Comparison of ENCODE assay signal across 8 mouse cellular contexts in the genomic region with DNA sequence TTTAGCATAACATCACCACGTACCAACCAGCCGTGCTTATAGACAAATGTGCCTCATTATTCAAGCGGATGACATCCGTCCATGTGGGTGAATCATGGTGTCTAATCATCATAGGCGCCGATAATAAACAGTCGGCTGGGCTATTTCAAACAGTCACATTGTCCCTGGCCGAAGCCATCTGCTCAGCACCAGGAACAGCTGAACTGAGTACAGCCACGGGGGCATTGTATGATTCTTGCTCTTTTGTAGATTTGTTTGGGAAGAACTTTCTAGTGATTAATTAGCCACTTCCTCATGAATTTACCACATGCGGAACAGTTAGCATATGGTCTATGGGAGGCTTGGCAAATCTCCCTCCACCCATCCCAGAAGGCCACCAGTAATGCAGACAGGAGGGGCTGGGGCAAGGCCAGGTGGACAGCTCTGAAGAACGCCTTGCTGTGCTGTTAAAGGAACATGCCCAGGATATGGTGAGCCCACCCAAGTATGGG.
A peak's percentile ranks its signal among the peaks of the same experiment; 100 is the strongest.
DNase-seq lines count a peak whose midpoint lies in the region; ATAC-seq and TF ChIP-seq lines count a peak whose summit lies in the region.

No protein-coding gene starts in this region.

- WGBS in forebrain, postnatal 0 days = 35% methylated on average over 11 of the region's 11 CpGs
- 67% methylated on average over 11 of the region's 11 CpGs for WGBS in heart, embryonic 12.5 days

- no peaks in the 10 kb centered on the region for H3K9me3 ChIP-seq in forebrain, postnatal 0 days (ENCODE audit: low read length)
- 0 out of 2 replicates have a peak, but pooled peaks cover 6% of the 10 kb centered on the region for H3K9me3 ChIP-seq in heart, embryonic 12.5 days (replicated peaks)

- H3K4me3 ChIP-seq in forebrain, postnatal 0 days (ENCODE audit: low read depth, low read length) = no peak overlapping the region
- H3K4me3 ChIP-seq in heart, embryonic 12.5 days = no peak overlapping the region

- no peaks in the 10 kb centered on the region for H3K4me1 ChIP-seq in forebrain, postnatal 0 days (ENCODE audit: insufficient read depth)
- H3K4me1 ChIP-seq in heart, embryonic 12.5 days (replicated peaks) = no peaks in the 10 kb centered on the region

- no peaks in the 10 kb centered on the region for H3K27me3 ChIP-seq in forebrain, postnatal 0 days (ENCODE audit: insufficient read depth, low read length)
- no peaks in the 10 kb centered on the region for H3K27me3 ChIP-seq in heart, embryonic 12.5 days (replicated peaks)

- no peak for TF ChIP-seq CTCF in forebrain, postnatal 0 days (IDR thresholded peaks at IDR 0.05; ENCODE audit: low read depth)

- H3K9ac ChIP-seq in forebrain, postnatal 0 days = no peak overlapping the region
- H3K9ac ChIP-seq in heart, embryonic 12.5 days = no peak overlapping the region

- H3K27ac ChIP-seq in forebrain, postnatal 0 days (ENCODE audit: low read depth, low read length) = no peak overlapping the region
- no peak overlapping the region for H3K27ac ChIP-seq in heart, embryonic 12.5 days (ENCODE audit: poor library complexity, severe bottlenecking)

- H3K36me3 ChIP-seq in forebrain, postnatal 0 days (ENCODE audit: insufficient read depth) = no peaks in the 10 kb centered on the region
- no peaks in the 10 kb centered on the region for H3K36me3 ChIP-seq in heart, embryonic 12.5 days

- DNase-seq in left cerebral cortex, postnatal 4 days = peak; percentile 81
- DNase-seq in left cerebral cortex, adult 18-20 months (ENCODE audit: low spot score in 2 of 2) = no peak
- peak; percentile 47 to 48 for DNase-seq in cerebellum, adult 18-20 months
- peak; percentile 20 for DNase-seq in forebrain, postnatal 0 days
- DNase-seq in lung, postnatal 36 days = peak; percentile 37
- DNase-seq in thymus, postnatal 10 days (ENCODE audit: low spot score in 2 of 2) = no peak

- no peak overlapping the region for H3K4me2 ChIP-seq in forebrain, postnatal 0 days (ENCODE audit: low read depth)
- H3K4me2 ChIP-seq in heart, embryonic 12.5 days = no peak overlapping the region

- intact Hi-C loops in left cerebral cortex, postnatal 4 days (cut with DNase I) = no loop called here

- ATAC-seq in forebrain, postnatal 0 days = peak; percentile 63
- no peak for ATAC-seq in heart, embryonic 12.5 days (ENCODE audit: insufficient number of reproducible peaks, low FRiP score)
- no peak for ATAC-seq in granulocyte monocyte progenitor cell, adult 5-6 weeks (replicated peaks; ENCODE audit: poor library complexity, severe bottlenecking)

Comparison
In these comparisons a context has a peak if more than half of its experiments do, and no peak if none do; other contexts are left out.
1. DNase-seq: peak in left cerebral cortex, postnatal 4 days (single experiment), cerebellum, adult 18-20 months (2 of 2), forebrain, postnatal 0 days (single experiment) and lung, postnatal 36 days (single experiment); none in left cerebral cortex, adult 18-20 months (0 of 2) and thymus, postnatal 10 days (0 of 2).